Mouse (Mus musculus) T-helper 2 cell (primary cell): ENCODE data around the gene Prss56.

Source experiments
- in situ Hi-C: fragments of 300-600 bp; cut with MboI, MseI; formaldehyde crosslinking; loops from one replicate; pipeline ENCODE4 v1.15.1; 2025; ENCODE audit warnings: high pct_unique_total_duplicates

The Prss56 gene

GRCm38 (mm10) chr1:87183013-87183412 lies at the start of gene Prss56:
Gene Prss56, plus strand, starts transcription at chr1:87183313.
- in situ Hi-C loops: no loop called here

GRCm38 (mm10) chr1:87141550-87141949 lies 41.6 kb upstream of the Prss56 start:
- in situ Hi-C loops: no loop called here

- in situ Hi-C loops: no loop called here
These were observed 40.7 kb upstream of the Prss56 start for GRCm38 (mm10) chr1:87142456-87142855.

GRCm38 (mm10) chr1:87143141-87143540 lies 40.0 kb upstream of the Prss56 start:
- in situ Hi-C loops: no loop called here

- in situ Hi-C loops: no loop called here
These were observed 33.7 kb upstream of the Prss56 start for GRCm38 (mm10) chr1:87149422-87149821.

- in situ Hi-C loops: no loop called here
These were observed 31.8 kb upstream of the Prss56 start for GRCm38 (mm10) chr1:87151286-87151685.

GRCm38 (mm10) chr1:87153776-87154500 lies 29.2 kb upstream of the Prss56 start:
- in situ Hi-C loops: no loop called here

- in situ Hi-C loops: no loop called here
These were observed 28.5 kb upstream of the Prss56 start for GRCm38 (mm10) chr1:87154501-87155120.

GRCm38 (mm10) chr1:87155531-87156198 lies 27.4 kb upstream of the Prss56 start:
- in situ Hi-C loops: no loop called here

- in situ Hi-C loops: no loop called here
These were observed 26.9 kb upstream of the Prss56 start, which contains the start of gene Ecel1 for GRCm38 (mm10) chr1:87156199-87156587. Gene Ecel1, minus strand, starts transcription at chr1:87156521.

GRCm38 (mm10) chr1:87159396-87159795 lies 23.7 kb upstream of the Prss56 start:
- in situ Hi-C loops: no loop called here

GRCm38 (mm10) chr1:87164164-87164795 lies 18.8 kb upstream of the Prss56 start:
- in situ Hi-C loops: loop anchor here (10.0 kb wide), 1 partner anchor 311 kb away; the partner anchor contains the start of gene Snorc

- in situ Hi-C loops: loop anchor here (10.0 kb wide), 1 partner anchor 310 kb away; the partner anchor contains the start of gene Snorc
These were observed 18.3 kb upstream of the Prss56 start for GRCm38 (mm10) chr1:87164796-87165184.

GRCm38 (mm10) chr1:87170458-87170857 lies 12.7 kb upstream of the Prss56 start:
- in situ Hi-C loops: loop anchor here (5.0 kb wide), 1 partner anchor 37 kb away; no protein-coding TSS in a partner anchor

- in situ Hi-C loops: loop anchor here (5.0 kb wide), 1 partner anchor 36 kb away; no protein-coding TSS in a partner anchor
These were observed 11.8 kb upstream of the Prss56 start for GRCm38 (mm10) chr1:87171312-87171711.

GRCm38 (mm10) chr1:87172316-87172715 lies 10.8 kb upstream of the Prss56 start:
- in situ Hi-C loops: loop anchor here (5.0 kb wide), 1 partner anchor 35 kb away; no protein-coding TSS in a partner anchor

GRCm38 (mm10) chr1:87174006-87174955 lies 8.8 kb upstream of the Prss56 start:
- in situ Hi-C loops: loop anchor here (5.0 kb wide), 1 partner anchor 33 kb away; no protein-coding TSS in a partner anchor

- in situ Hi-C loops: no loop called here
These were observed 7.2 kb upstream of the Prss56 start for GRCm38 (mm10) chr1:87175852-87176292.

- in situ Hi-C loops: no loop called here
These were observed 2.2 kb upstream of the Prss56 start for GRCm38 (mm10) chr1:87180896-87181295.

GRCm38 (mm10) chr1:87183998-87184750 lies 1.1 kb downstream of the Prss56 start:
- in situ Hi-C loops: no loop called here
